Mouse (Mus musculus) spleen, adult 18-20 months (tissue): ENCODE results near the gene Gm8994.
"Not testable (repeated sequence)": the region's sequence is repeated elsewhere in the genome, so short reads cannot be mapped to it uniquely, and the experiment has no call there.

Source experiments
- DNase-seq, 2 experiments: peaks; one replicate each; pipeline ENCODE4 v3.0.0; 2022; ENCODE audit warnings: mixed read lengths in 2 of 2

Gene Gm8994

GRCm38 (mm10) chr6:136327239-136327638, at the start of gene Gm8994:
TSS of gene Gm8994 (plus strand) at chr6:136327539.
- not testable (repeated sequence) for DNase-seq

DNA sequence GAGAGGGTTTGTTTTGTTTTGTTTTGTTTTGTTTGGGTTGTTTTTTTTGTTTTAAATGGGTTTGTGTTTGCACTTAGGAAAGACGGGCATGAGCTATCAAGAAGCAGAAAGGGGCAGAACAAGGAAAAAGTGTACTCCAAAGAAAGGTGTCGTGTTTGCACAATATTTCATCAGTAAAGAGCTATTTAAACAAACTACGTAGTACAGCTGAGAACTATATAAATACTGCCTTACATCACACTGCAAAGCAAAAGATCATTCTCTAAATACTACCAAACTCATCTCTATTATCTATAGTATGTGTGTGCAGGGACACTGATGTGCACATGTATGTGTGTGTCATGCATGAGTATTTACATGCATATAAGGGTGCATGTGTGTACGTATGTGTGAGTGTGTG, 49.7 kb upstream of the Gm8994 start:
- no peak for DNase-seq

GRCm38 (mm10) chr6:136284565-136284964, 42.8 kb upstream of the Gm8994 start:
- no peak for DNase-seq

GRCm38 (mm10) chr6:136286180-136286579, 41.2 kb upstream of the Gm8994 start:
- no peak for DNase-seq

DNA sequence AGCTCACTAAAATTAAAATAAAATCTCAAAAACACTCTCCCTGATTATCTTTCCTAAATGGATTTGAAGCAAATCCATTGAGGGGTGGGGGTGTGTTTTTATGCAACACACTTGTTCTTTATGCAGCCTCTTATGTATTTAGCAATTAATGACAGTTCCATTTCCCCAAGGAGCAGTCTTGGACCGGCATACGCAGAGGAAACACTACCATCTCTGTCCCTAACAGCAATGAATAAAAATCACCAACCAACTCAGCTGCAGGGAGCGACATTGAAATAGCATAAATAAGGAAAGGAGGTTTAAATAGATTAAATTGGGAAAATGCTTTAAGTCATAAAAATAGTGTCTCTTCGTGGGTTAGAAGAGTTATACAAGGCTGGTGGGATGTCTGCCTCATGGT, 40.8 kb upstream of the Gm8994 start:
- no peak for DNase-seq

- no peak for DNase-seq
These were observed 35.9 kb upstream of the Gm8994 start for GRCm38 (mm10) chr6:136291424-136291823.

- no peak for DNase-seq
These were observed 35.2 kb upstream of the Gm8994 start for GRCm38 (mm10) chr6:136291951-136292714.

DNA sequence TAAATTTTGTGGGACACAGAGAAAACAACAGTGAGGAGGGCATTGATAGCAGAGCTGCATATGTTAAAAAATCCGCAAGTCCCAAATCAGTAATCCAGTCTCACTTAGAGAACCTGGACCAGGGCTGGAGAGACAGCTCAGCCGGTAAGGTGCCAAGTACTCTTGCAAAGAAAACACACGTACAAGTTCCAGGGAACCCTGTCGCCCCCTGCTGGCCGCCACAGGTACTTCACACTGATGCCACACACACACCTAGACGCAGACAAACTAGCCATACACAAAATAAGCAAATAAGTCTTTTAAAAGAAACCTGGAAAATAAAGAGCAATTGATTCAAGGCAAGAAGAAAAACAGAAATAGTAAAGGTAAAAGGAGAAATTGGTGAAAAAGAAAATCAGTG, 33.6 kb upstream of the Gm8994 start:
- DNase-seq: no peak

DNA sequence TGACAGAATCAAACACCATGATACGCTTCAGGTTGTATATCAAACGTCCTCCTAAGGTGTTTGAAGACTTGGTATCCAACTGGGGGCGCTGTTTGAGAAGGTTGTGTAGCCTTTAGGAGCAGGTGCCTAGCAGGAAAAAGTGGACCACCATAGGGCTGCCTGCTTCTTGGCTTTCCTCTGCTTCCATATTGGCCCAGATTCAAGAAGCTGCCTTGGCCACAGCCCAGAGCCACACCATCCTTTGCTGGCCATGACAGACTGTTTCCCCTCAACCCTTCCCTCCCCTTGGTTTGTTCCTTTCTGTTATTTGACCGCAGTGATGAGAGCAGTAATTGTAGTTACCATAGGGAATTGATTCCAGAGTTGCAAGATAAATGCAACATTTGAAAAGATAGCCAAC, 31.5 kb upstream of the Gm8994 start:
- DNase-seq: no peak

- DNase-seq: no peak
These were observed 31.1 kb upstream of the Gm8994 start for GRCm38 (mm10) chr6:136296251-136296650.

- no peak for DNase-seq
These were observed 23.8 kb upstream of the Gm8994 start for GRCm38 (mm10) chr6:136303514-136303913.

DNA sequence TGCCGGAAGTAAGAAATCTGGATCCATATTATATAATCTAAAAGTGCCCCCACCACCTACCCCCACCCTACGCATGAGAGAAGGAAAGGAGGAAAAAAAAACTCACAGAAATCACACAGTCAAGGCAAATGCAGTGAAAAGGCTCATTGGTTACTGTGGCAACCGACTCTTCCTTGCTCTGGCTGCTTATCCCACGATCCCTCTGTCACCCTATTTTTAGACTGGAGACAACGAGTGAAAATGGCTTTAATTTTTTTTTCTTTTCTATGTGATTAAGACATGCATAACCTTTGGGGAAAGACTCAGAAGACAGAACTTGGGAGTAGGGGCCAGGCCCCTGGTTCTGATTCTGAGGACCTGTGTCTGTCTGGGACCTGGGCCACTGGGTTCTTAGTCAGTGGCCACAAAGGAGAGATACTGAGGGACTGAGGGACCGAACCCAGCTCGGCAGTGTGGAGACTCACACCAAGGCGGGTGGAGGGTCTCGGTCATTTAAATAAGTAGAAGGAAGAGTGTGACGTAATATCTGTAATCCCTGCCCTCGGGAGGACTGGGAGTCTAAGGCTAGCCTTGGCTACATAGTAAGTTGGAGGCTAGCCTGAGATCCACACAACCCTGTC, 22.9 kb upstream of the Gm8994 start:
- DNase-seq: no peak

DNA sequence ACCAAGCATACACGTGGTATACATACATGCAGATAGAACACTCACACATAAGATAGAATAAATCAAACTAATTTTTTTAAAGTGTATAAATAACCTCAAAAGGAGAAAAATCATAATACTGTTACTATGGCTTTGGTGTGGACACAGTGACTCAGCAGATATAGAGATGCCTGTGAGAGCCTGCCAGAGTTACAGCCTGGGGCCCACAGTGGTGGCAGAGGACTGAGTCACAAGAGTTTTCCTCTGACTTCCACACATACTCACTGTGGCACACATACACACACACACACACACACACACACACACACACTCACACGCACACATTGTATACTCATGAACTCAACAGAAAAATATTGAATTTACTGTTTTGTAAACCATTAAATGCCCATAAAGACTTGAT, 17.9 kb upstream of the Gm8994 start:
- no peak for DNase-seq

DNA sequence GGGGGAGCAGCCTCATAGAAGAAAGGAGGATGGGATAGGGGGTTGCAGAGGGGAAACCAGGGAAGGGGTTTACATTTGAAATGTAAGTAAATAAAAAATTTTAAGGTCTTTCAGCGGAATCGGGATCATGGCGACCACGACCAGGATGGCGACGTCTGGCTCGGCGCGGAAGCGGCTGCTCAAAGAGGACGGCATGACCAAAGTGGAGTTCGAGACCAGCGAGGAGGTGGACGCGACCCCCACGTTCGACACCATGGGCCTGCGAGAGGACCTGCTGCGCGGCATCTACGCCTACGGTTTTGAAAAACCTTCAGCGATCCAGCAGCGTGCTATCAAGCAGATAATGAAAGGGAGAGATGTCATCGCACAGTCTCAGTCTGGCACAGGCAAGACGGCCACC, 1.1 kb downstream of the Gm8994 start:
- DNase-seq: not testable (repeated sequence)

- DNase-seq: no peak
These were observed 13.3 kb downstream of the Gm8994 start for GRCm38 (mm10) chr6:136340669-136341068.

GRCm38 (mm10) chr6:136341093-136341492, 13.8 kb downstream of the Gm8994 start:
- DNase-seq: no peak

- DNase-seq: no peak
These were observed 16.5 kb downstream of the Gm8994 start for GRCm38 (mm10) chr6:136343868-136344267.

GRCm38 (mm10) chr6:136345034-136345433, 17.7 kb downstream of the Gm8994 start:
- no peak for DNase-seq

DNA sequence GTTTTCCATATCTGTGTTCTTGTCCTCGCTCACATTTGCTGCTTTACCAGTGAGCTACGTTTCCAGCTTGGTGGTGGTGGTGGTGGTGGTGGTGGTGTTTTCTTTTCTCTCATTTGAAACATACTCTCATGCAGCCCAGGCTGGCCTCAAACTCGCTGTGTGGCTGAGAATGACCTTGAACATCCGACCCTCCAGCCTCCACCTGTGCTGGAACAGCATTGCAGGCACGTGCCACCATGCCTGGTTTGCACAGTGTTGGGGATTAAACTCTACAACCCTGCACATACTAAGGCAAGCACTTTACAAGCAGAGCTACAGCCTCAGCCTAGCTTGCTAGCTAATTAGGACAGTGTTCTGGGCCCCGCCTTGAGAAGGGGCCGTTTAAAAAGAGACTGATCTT, 18.3 kb downstream of the Gm8994 start:
- no peak for DNase-seq

DNA sequence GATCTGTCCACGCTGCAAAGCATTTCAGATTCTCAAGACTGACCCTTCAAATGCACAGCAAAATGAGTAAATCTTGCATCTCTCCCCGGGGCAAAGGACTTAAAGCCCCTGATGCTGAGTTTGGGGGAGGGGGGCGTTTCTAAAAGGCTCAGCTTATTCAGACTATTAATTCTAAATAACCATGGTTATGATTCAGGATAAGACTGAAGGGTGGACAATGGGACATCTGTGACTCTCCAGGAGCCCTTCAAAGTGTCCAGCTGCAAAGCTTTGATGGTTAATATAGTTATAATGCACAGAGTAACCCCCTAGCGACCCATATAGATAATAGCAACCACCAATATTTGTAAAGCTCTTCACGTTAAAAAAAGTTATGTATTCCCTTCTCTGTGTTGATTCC, 19.7 kb downstream of the Gm8994 start:
- DNase-seq: no peak

DNA sequence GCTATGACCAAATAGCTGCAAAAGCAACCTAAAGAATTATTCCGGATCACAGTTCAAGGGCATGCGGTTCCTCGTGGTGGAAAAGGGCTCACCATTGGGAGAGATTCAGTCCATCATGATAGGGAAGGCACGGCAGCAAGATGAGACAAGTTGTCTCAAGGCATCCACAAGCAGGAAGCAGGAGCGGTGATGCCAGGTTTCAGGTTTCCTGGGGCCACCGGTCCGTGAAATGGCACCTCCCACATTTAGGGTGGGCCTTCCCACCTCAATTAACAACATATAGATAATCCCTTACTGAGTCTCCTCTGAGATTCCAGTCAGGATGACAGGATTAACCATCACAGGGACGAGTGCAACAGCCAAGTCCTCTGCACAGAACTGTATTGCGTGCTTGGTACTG, 20.3 kb downstream of the Gm8994 start:
- DNase-seq: no peak

- peak in 1 of 2 experiments; percentile 27 for DNase-seq
These were observed 26.3 kb downstream of the Gm8994 start for GRCm38 (mm10) chr6:136353399-136354184.

DNA sequence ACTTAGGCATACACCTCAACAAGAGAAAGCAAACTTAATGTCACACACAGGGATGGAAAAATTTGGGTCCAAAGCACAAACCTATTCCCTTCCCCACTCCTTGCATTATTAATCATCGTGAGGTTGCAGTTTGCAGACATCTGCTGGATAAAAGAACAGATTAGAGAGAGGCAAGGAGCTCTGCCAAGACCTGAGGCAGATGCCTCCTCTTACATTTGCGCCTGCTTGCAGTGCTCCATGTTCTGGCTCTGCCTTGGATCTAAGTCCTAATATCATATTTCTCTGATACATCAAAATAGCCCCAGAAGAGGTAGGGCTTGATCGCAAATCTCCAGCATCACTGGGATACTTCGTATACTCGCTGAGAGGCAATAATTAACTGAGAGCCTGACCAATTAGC, 31.1 kb downstream of the Gm8994 start:
- DNase-seq: no peak

DNA sequence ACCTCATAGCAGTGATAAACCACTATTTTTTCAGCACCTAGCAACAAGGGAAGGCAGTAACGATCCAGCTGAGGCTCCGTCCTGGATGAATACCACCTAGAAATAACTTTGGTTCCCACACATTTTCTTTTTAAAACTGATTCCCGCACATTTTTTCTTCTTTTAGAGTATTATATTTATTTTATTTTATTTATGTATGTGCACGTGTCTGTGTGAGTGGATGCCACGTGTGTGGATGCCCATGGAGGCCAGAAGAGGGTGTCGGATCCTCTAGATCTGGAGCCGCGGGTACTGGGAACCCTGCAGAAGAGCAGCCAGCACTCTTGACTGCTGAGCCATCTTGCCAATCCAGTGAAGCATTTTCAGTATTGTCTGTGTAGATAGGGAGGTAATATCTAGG, 36.0 kb downstream of the Gm8994 start:
- DNase-seq: no peak
